Mouse (Mus musculus) liver, postnatal 0 days (tissue): ENCODE data around the gene Fbxo17. TPM values are rescaled to one million over a fixed set of nuclear protein-coding genes. Genes with fewer than 3 reads are reported as not detected.
"Not testable (repeated sequence)": the region's sequence is repeated elsewhere in the genome, so short reads cannot be mapped to it uniquely, and the experiment has no call there.

Source experiments
- ATAC-seq: fragments of 200-750 bp; cut with Nextera tagmentation; 2 replicates; pipeline ENCODE4 v1.8.0; 2017; ENCODE audit warnings: mild to moderate bottlenecking, moderate library complexity
- DNase-seq: peaks from one replicate; pipeline ENCODE4 v3.0.0-alpha.2; 2016
- H3K27ac ChIP-seq: fragments of 300-500 bp; sonication (generic); 2 replicates; pipeline ENCODE4 v1.5.1; 2014; ENCODE audit warnings: antibody characterized with exemption, moderate library complexity, mild to moderate bottlenecking, low read depth
- H3K27me3 ChIP-seq: fragments of 300-500 bp; sonication (generic); 2 replicates; pipeline ENCODE4 v1.6.1; 2014; ENCODE audit warnings: low read length, control low read depth, mixed read lengths; ENCODE audit not compliant: insufficient read depth
- H3K36me3 ChIP-seq: fragments of 300-500 bp; sonication (generic); replicated peaks from 2 replicates; pipeline ENCODE4 v1.6.1; 2014; ENCODE audit warnings: mild to moderate bottlenecking, control low read depth, low read length, moderate library complexity, mixed read lengths; ENCODE audit not compliant: insufficient read depth
- H3K4me1 ChIP-seq: fragments of 300-500 bp; sonication (generic); 2 replicates; pipeline ENCODE4 v1.6.1; 2014; ENCODE audit warnings: antibody characterized with exemption, mild to moderate bottlenecking, control low read depth; ENCODE audit not compliant: insufficient read depth
- H3K4me2 ChIP-seq: fragments of 300-500 bp; sonication (generic); 2 replicates; pipeline ENCODE4 v1.6.1; 2014; ENCODE audit warnings: low read depth, mild to moderate bottlenecking, low read length, moderate library complexity, mixed read lengths
- H3K4me3 ChIP-seq: fragments of 300-500 bp; sonication (generic); 2 replicates; pipeline ENCODE4 v1.5.1; 2014; ENCODE audit warnings: low read depth, low read length
- H3K9ac ChIP-seq: fragments of 300-500 bp; sonication (generic); replicated peaks from 2 replicates; pipeline ENCODE4 v1.6.1; 2014; ENCODE audit warnings: mild to moderate bottlenecking, moderate library complexity
- H3K9me3 ChIP-seq: fragments of 300-500 bp; sonication (generic); 2 replicates; pipeline ENCODE4 v1.6.1; 2016; ENCODE audit warnings: mild to moderate bottlenecking, control low read depth, low read length, mixed read lengths
- CTCF ChIP-seq: sonication (generic); IDR thresholded peaks from 2 replicates; pipeline ENCODE4 v1.5.1; 2016; ENCODE audit warnings: antibody characterized with exemption, low read depth
- EP300 ChIP-seq: IDR thresholded peaks from 2 replicates; pipeline ENCODE4 v1.6.1; 2016; ENCODE audit warnings: antibody characterized with exemption, low read depth, mild to moderate bottlenecking
- WGBS: fragments of 180-500 bp; shearing (Covaris S2); extraction: QIAGEN DNeasy Blood & Tissue Kit; methylation state at CpG from one replicate; pipeline ENCODE4 v1.1.7; 2014; ENCODE audit not compliant: insufficient replicate concordance; 5-methylcytosine and 5-hydroxymethylcytosine counted together
- polyA plus RNA-seq: library from polyadenylated mRNA; unstranded; fragments of >200 nt; fragmentation: Nextera tagmentation; extraction: Ambion mirVana; gene quantifications from 2 replicates; pipeline ENCODE4 v1.2.1, GENCODE M21; 2015

Fbxo17 gene
- polyA plus RNA-seq = 0.90 and 1.0 TPM in 2 replicates

DNA sequence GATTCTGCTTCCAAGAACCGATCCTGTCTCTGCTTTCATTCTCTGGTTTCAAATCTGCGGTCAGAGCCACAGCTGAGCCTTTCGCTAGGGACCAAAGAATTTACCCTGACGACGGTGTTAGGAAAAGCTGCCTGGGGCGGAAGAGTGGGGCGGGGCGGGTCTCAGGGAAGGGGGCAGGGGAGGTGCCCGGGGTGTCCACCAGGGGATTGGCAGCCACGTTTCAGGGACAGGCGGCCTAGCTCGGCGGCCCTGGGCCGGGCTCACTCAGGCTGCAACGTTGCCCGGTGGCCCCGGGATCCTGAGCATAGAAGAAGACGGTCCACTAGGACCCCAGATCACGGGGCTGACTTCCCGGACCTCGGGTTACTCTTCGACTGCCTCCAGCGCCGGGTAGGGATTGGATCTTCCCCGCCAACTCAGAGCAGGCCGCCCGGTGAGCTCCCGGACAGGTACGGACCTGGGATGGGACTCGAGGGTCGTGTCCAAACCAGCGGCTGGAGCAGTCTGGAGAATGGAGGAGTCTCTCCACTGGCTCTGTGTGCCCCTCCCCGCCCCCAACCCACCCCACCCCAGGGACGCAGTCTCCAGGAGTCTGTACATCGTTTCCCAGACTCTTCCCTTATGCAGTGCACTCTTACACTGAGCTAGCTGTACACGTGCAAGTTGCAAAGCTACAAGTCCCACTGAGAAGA is at the start of gene Fbxo17:
Gene Fbxo17, plus strand, starts transcription at position 215 of the 692 bp plus-strand sequence.
- TF ChIP-seq EP300 = no peak
- peak; percentile 22; the same call in 1 of the 2 replicates for TF ChIP-seq CTCF
- peak within 1 kb of the TSS; percentile 70 for H3K9ac ChIP-seq
- WGBS = 7% methylated on average over 36 of the region's 36 CpGs
- ATAC-seq (peak; percentile 87), DNase-seq (peak; percentile 72)
- no peak within 1 kb of the TSS for H3K27ac ChIP-seq
- H3K4me1 ChIP-seq = peaks cover 4% of the 10 kb centered on the region; the same call in 1 of the 2 replicates
- H3K4me2 ChIP-seq = peak within 1 kb of the TSS; percentile 76
- no peaks in the 10 kb centered on the region for H3K27me3 ChIP-seq
- H3K36me3 ChIP-seq = no peaks in the 10 kb centered on the region
- no peaks in the 10 kb centered on the region for H3K9me3 ChIP-seq
- peak within 1 kb of the TSS; percentile 47 for H3K4me3 ChIP-seq

DNA sequence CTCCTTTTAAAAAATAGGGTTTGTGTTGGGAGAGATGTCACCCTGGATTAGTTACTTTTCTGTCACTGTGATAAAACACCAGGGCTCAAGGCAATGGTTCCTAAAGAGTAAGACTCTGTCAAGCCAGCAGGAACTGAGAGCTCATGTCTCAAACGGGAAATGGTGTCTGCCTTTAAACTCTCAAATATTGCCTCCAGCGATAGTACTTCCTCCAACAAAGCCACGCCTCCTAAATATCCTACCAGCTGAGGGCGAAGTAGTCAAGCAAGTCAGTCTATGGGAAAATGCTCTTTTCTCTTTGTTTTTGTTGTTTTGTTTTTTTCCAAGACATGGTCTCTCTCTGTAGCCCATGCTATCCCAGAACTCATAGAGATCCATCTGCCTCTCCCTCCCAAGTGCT is 45.4 kb upstream of the Fbxo17 start:
- no peaks in the 10 kb centered on the region for H3K27me3 ChIP-seq
- ATAC-seq (no peak), DNase-seq (no peak)
- H3K9ac ChIP-seq = no peak overlapping the region
- WGBS = 26% methylated on average over 4 of the region's 4 CpGs
- no peaks in the 10 kb centered on the region for H3K9me3 ChIP-seq
- no peak for TF ChIP-seq CTCF
- TF ChIP-seq EP300 = no peak
- H3K4me1 ChIP-seq = no peaks in the 10 kb centered on the region
- H3K36me3 ChIP-seq = no peaks in the 10 kb centered on the region
- H3K27ac ChIP-seq = no peak overlapping the region
- H3K4me3 ChIP-seq = no peak overlapping the region
- no peak overlapping the region for H3K4me2 ChIP-seq

DNA sequence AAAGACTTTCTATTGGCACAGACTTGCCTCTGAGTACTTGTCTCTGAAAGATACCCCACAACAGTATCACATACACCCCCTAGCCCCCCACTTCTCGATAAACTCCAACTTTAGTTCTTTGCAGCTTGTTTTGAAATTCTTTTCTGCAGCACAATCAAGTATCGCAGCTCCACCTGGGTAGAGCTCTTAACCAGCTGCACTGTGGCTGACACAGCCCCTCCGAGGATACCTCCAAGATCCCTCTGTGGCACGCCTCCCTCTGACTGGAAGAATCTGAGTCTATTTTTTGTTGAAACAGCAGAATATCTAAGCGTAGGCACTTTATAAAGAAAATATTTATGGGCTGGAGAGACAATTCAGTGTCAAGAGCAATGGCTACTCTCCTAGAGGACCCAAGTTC is 44.3 kb upstream of the Fbxo17 start:
- H3K36me3 ChIP-seq = no peaks in the 10 kb centered on the region
- H3K9ac ChIP-seq = no peak overlapping the region
- H3K4me1 ChIP-seq = no peaks in the 10 kb centered on the region
- no peak overlapping the region for H3K4me3 ChIP-seq
- no peak for DNase-seq
- TF ChIP-seq CTCF (no peak), EP300 (no peak)
- no peaks in the 10 kb centered on the region for H3K9me3 ChIP-seq
- ATAC-seq = no peak
- WGBS = 78% methylated on average over 5 of the region's 5 CpGs
- no peaks in the 10 kb centered on the region for H3K27me3 ChIP-seq
- no peak overlapping the region for H3K27ac ChIP-seq
- H3K4me2 ChIP-seq = no peak overlapping the region

DNA sequence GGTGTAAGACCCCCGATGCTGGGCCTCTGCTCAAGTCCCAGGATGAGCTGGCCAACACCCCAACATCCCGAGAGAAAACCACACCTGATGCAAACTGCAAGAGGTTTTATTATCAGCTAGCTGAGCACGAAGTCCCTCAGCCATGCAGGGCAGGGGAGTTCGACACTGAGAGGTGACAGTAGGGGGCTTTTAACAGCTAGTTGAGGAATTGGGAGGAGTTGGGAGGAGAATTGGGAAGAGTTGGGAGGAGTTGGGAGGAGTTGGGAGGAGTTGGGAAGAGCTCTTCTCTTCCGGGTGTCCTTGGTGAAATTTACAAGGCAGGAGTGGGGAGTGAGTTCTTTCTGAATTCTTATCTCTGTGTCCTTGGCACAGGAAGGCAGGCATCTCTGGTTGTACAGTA is 43.8 kb upstream of the Fbxo17 start:
- not testable (repeated sequence) for H3K4me3 ChIP-seq, H3K9me3 ChIP-seq, DNase-seq, H3K27ac ChIP-seq, ATAC-seq, H3K9ac ChIP-seq, H3K4me1 ChIP-seq, H3K4me2 ChIP-seq, H3K36me3 ChIP-seq, H3K27me3 ChIP-seq
- 53% methylated on average over 5 of the region's 5 CpGs for WGBS

GRCm38 (mm10) chr7:28674994-28675393 is 41.6 kb upstream of the Fbxo17 start:
- H3K27me3 ChIP-seq = no peaks in the 10 kb centered on the region
- TF ChIP-seq CTCF (no peak), EP300 (no peak)
- H3K27ac ChIP-seq = no peak overlapping the region
- no peaks in the 10 kb centered on the region for H3K9me3 ChIP-seq
- H3K4me1 ChIP-seq = no peaks in the 10 kb centered on the region
- H3K9ac ChIP-seq = no peak overlapping the region
- DNase-seq (no peak), ATAC-seq (no peak)
- H3K36me3 ChIP-seq = no peaks in the 10 kb centered on the region
- H3K4me3 ChIP-seq = no peak overlapping the region
- 61% methylated on average over 9 of the region's 9 CpGs for WGBS
- H3K4me2 ChIP-seq = peak overlapping the region; percentile 24

DNA sequence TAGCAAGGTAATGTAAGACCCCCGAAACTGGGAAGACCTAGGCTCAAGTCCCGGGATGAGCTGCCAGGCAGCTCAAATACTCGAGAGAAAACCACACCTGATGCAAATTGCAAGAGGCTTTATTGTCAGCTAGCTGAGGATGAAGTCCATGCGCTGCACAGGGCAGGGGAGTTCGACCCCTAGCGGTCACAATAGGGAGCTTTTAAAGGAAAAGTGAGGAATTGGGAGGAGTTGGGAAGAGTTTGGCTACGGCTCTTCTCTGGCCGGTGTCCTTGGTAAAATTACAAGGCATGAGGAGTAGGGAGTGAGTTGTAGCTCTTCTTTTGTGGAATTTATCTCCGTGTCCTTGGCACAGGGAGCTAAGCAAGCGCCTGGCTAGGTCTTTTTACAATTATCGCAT is 40.9 kb upstream of the Fbxo17 start:
- DNase-seq = no peak
- no peaks in the 10 kb centered on the region for H3K36me3 ChIP-seq
- 49% methylated on average over 11 of the region's 11 CpGs for WGBS
- no peaks in the 10 kb centered on the region for H3K4me1 ChIP-seq
- no peak for ATAC-seq
- H3K4me2 ChIP-seq = no peak overlapping the region
- no peak for TF ChIP-seq EP300
- peak; percentile 51 for TF ChIP-seq CTCF
- no peaks in the 10 kb centered on the region for H3K27me3 ChIP-seq
- H3K9ac ChIP-seq = no peak overlapping the region
- no peak overlapping the region for H3K27ac ChIP-seq
- H3K4me3 ChIP-seq = no peak overlapping the region
- H3K9me3 ChIP-seq = no peaks in the 10 kb centered on the region
